Mouse (Mus musculus) MEL (cell line): ENCODE measurements at regions not wholly inside any gene's neighbourhood (a gene's known extent, or its start where the extent isn't known, plus 50 kb on each side); places are given as distances from the start of the nearest gene placed in this dataset.

Experiments
- DNase-seq: peaks from one replicate; pipeline ENCODE4 v3.0.0; 2011; ENCODE audit warnings: low read depth, low spot score
- H3K27ac ChIP-seq: 2 replicates; pipeline ENCODE4 v1.5.1; 2012; ENCODE audit warnings: low read depth, mild to moderate bottlenecking, control low read depth, low read length, moderate library complexity; ENCODE audit not compliant: control insufficient read depth
- H3K27me3 ChIP-seq, 2 experiments: fragments of 150-350 bp in 1 of 2; sonication (generic) in 1 of 2; 2 replicates each; pipeline ENCODE4 v1.6.1; 2012; ENCODE audit warnings: low read length in 2 of 2, mild to moderate bottlenecking in 2 of 2, improper control_type of control experiment in 1 of 2, moderate library complexity in 1 of 2; ENCODE audit not compliant: insufficient read depth in 2 of 2, control insufficient read depth in 1 of 2
- H3K36me3 ChIP-seq, 2 experiments: 2 replicates each; pipeline ENCODE4 v1.6.1; 2012 to 2014; ENCODE audit warnings: low read length in 2 of 2, improper control_type of control experiment in 1 of 2, inconsistent platforms in 1 of 2, mild to moderate bottlenecking in 1 of 2; ENCODE audit not compliant: insufficient read depth in 2 of 2, control insufficient read depth in 1 of 2
- H3K4me1 ChIP-seq, 2 experiments: fragments of 150-350 bp in 1 of 2; sonication (generic) in 1 of 2; 2 replicates each; pipeline ENCODE4 v1.6.1; 2012; ENCODE audit warnings: low read length in 2 of 2, improper control_type of control experiment in 1 of 2, mild to moderate bottlenecking in 1 of 2; ENCODE audit not compliant: insufficient read depth in 2 of 2, control insufficient read depth in 1 of 2
- H3K4me3 ChIP-seq, 2 experiments: fragments of 150-350 bp in 1 of 2; sonication (generic) in 1 of 2; 2 replicates each; pipeline ENCODE4 v1.5.1; 2012; ENCODE audit warnings: low read depth in 2 of 2, low read length in 2 of 2, mild to moderate bottlenecking in 2 of 2, moderate library complexity in 2 of 2, control low read depth in 1 of 2, improper control_type of control experiment in 1 of 2; ENCODE audit not compliant: control insufficient read depth in 1 of 2, insufficient read depth in 1 of 2
- H3K79me2 ChIP-seq: 2 replicates; pipeline ENCODE4 v1.6.1; 2012; ENCODE audit warnings: mild to moderate bottlenecking, low read length, moderate library complexity; ENCODE audit not compliant: control insufficient read depth, poor library complexity, insufficient read depth
- H3K9ac ChIP-seq: 2 replicates; pipeline ENCODE4 v1.6.1; 2012; ENCODE audit warnings: low read depth, mild to moderate bottlenecking, control low read depth, low read length, moderate library complexity; ENCODE audit not compliant: control insufficient read depth, poor library complexity, severe bottlenecking
- H3K9me3 ChIP-seq: fragments of 150-350 bp; sonication (generic); replicated peaks from 2 replicates; pipeline ENCODE4 v1.6.1; 2012; ENCODE audit warnings: mild to moderate bottlenecking, low read length, improper control_type of control experiment, moderate library complexity; ENCODE audit not compliant: insufficient read depth
- BHLHE40 ChIP-seq: IDR thresholded peaks from 2 replicates; pipeline ENCODE4 v1.6.1; 2012; ENCODE audit warnings: low read depth, mild to moderate bottlenecking, inconsistent platforms, low read length, improper control_type of control experiment, borderline replicate concordance
- CHD2 ChIP-seq: IDR thresholded peaks from 2 replicates; pipeline ENCODE4 v1.6.1; 2011; ENCODE audit warnings: low read length, improper control_type of control experiment
- CTCF ChIP-seq, 3 experiments: IDR thresholded peaks in 2 of 3; conservative IDR thresholded peaks in 1 of 3; 2 replicates each; pipeline ENCODE4 v1.5.1; 2011 to 2012; ENCODE audit warnings: low read length in 3 of 3, low read depth in 2 of 3, mild to moderate bottlenecking in 2 of 3, improper control_type of control experiment in 1 of 3, inconsistent platforms in 1 of 3, mixed read lengths in 1 of 3, moderate library complexity in 1 of 3; ENCODE audit not compliant: control insufficient read depth in 1 of 3, insufficient read depth in 1 of 3, poor library complexity in 1 of 3, severe bottlenecking in 1 of 3
- E2F4 ChIP-seq: IDR thresholded peaks from 2 replicates; pipeline ENCODE4 v1.6.1; 2011; ENCODE audit warnings: low read depth, low read length, improper control_type of control experiment, borderline replicate concordance
- ELF1 ChIP-seq: IDR thresholded peaks from 2 replicates; pipeline ENCODE4 v1.6.1; 2014; ENCODE audit warnings: low read depth, mild to moderate bottlenecking, inconsistent platforms, low read length, improper control_type of control experiment, moderate library complexity
- EP300 ChIP-seq, 2 experiments: IDR thresholded peaks; 2 replicates each; pipeline ENCODE4 v1.6.1; 2011; ENCODE audit warnings: improper control_type of control experiment in 2 of 2, low read length in 2 of 2, low read depth in 1 of 2, mild to moderate bottlenecking in 1 of 2
- KAT2A ChIP-seq: conservative IDR thresholded peaks from 2 replicates; pipeline ENCODE4 v1.6.1; 2012; ENCODE audit warnings: low read depth, low read length, improper control_type of control experiment, inconsistent platforms
- MAFK ChIP-seq: IDR thresholded peaks from 2 replicates; pipeline ENCODE4 v1.6.1; 2011; ENCODE audit warnings: low read depth, mild to moderate bottlenecking, low read length, improper control_type of control experiment, borderline replicate concordance
- MXI1 ChIP-seq: IDR thresholded peaks from 2 replicates; pipeline ENCODE4 v1.6.1; 2011; ENCODE audit warnings: mild to moderate bottlenecking, low read depth, low read length, improper control_type of control experiment
- TAL1 ChIP-seq: IDR thresholded peaks from 2 replicates; pipeline ENCODE4 v1.6.1; 2012; ENCODE audit warnings: mild to moderate bottlenecking, inconsistent platforms, low read length, moderate library complexity, mixed read lengths
- TBP ChIP-seq: IDR thresholded peaks from 2 replicates; pipeline ENCODE4 v1.8.0; 2011; ENCODE audit warnings: low read depth, low read length, improper control_type of control experiment
- UBTF ChIP-seq: IDR thresholded peaks from 2 replicates; pipeline ENCODE4 v1.6.1; 2012; ENCODE audit warnings: low read depth, mild to moderate bottlenecking, inconsistent platforms, low read length, improper control_type of control experiment, moderate library complexity, borderline replicate concordance; ENCODE audit not compliant: insufficient read depth
- ZC3H11A ChIP-seq: IDR thresholded peaks from 2 replicates; pipeline ENCODE4 v1.6.1; 2012; ENCODE audit warnings: low read depth, mild to moderate bottlenecking, inconsistent platforms, low read length, improper control_type of control experiment
- ZKSCAN1 ChIP-seq: IDR thresholded peaks from 2 replicates; pipeline ENCODE4 v1.6.1; 2012; ENCODE audit warnings: low read depth, mild to moderate bottlenecking, inconsistent platforms, low read length, improper control_type of control experiment, moderate library complexity
- ZMIZ1 ChIP-seq: IDR thresholded peaks from 2 replicates; pipeline ENCODE4 v1.6.1; 2012; ENCODE audit warnings: low read depth, mild to moderate bottlenecking, inconsistent platforms, low read length, improper control_type of control experiment, moderate library complexity
- ZNF384 ChIP-seq: IDR thresholded peaks from 2 replicates; pipeline ENCODE4 v1.6.1; 2012; ENCODE audit warnings: low read depth, mild to moderate bottlenecking, inconsistent platforms, low read length, improper control_type of control experiment

DNA sequence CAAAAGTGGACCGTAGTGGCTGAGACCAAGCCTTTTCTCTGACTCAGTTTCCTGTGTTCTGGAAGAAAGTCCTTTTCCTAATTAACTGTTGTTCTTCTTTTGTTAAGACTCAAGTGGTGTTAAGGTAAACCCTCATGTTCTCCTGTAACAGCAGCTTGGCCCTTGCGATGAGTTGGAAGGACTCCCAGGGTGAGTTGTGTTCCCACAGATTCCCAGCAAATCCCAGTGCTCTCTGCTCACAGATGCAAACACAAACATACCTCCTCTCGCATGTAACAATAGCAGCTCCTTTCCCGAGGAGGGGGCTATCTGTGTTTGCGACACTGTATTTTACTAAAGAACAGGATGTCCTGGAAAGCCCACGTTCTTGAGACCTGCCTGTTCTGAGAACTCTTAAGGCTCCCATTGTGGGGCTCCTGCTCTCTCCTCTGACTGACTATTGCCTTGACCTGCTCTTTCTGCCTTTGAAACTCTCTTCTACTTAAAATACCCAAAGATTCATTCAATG lies 158.8 kb upstream of the Tgfbr2 start:
- H3K27ac ChIP-seq, result no peak overlapping the region
- H3K9ac ChIP-seq, result no peak overlapping the region
- H3K4me1 ChIP-seq, result no peaks in the 10 kb centered on the region
- no peak overlapping the region for H3K4me3 ChIP-seq
- no peaks in the 10 kb centered on the region for H3K9me3 ChIP-seq
- H3K79me2 ChIP-seq, result no peaks in the 10 kb centered on the region
- TF ChIP-seq TBP, result no peak
- TF ChIP-seq ZC3H11A, result no peak
- no peak for TF ChIP-seq ZNF384
- TF ChIP-seq BHLHE40, result no peak
- no peak for TF ChIP-seq EP300 (IDR thresholded peaks at IDR 0.05; ENCODE audit: low read depth in 1 of 2, low read length in 2 of 2)
- no peak for TF ChIP-seq MXI1
- no peak for TF ChIP-seq CTCF (IDR thresholded peaks at IDR 0.05 in 2 of 3, conservative IDR thresholded peaks at IDR 0.05 in 1 of 3; ENCODE audit: control insufficient read depth in 1 of 3, insufficient read depth in 1 of 3, low read depth in 2 of 3, low read length in 3 of 3, poor library complexity in 1 of 3, severe bottlenecking in 1 of 3)
- H3K36me3 ChIP-seq, result no peaks in the 10 kb centered on the region
- no peaks in the 10 kb centered on the region for H3K27me3 ChIP-seq
- no peak for DNase-seq

DNA sequence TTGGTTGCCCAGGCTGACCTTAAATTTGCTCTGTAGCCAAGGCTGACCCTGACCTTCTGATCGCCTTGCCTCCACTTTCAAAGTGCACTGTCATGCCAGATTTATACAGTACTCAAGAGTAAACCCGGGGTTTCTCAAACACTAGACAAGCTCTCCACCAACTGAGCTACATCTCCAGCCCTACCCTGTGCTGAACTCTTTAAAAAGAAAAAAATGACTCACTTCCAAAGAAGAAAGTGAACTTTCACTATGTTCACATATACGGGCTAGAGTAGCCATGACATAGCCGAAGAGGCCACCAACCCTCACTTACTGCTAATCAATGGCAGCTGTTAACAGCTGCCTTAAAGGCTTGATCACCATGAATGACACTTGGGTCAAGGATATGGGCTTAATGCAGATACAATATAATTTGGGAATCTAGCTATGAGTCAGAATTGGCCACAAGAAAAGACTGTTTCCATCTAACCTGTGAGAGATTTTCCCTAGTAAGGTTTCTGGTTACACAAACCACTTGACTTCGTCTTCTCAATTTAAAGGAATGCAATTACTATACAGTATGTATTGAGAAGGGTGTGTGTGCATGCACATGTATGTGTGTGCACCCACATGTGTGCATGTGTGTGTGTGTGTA lies 157.4 kb upstream of the Tgfbr2 start:
- H3K4me3 ChIP-seq, result no peak overlapping the region
- H3K9ac ChIP-seq, result no peak overlapping the region
- no peaks in the 10 kb centered on the region for H3K36me3 ChIP-seq
- TF ChIP-seq ELF1, result no peak
- no peak for TF ChIP-seq ZMIZ1
- no peak for TF ChIP-seq MAFK
- H3K4me1 ChIP-seq, result no peaks in the 10 kb centered on the region
- H3K27me3 ChIP-seq, result no peaks in the 10 kb centered on the region
- no peaks in the 10 kb centered on the region for H3K79me2 ChIP-seq
- H3K27ac ChIP-seq, result no peak overlapping the region
- DNase-seq, result no peak
- H3K9me3 ChIP-seq, result no peaks in the 10 kb centered on the region

GRCm38 (mm10) chr9:116331406-116331805 lies 156.2 kb upstream of the Tgfbr2 start:
- Histone ChIP-seq H3K36me3 (no peaks in the 10 kb centered on the region), H3K79me2 (no peaks in the 10 kb centered on the region), H3K9me3 (no peaks in the 10 kb centered on the region), H3K9ac (no peak overlapping the region), H3K27me3 (no peaks in the 10 kb centered on the region), H3K27ac (no peak overlapping the region), H3K4me1 (no peaks in the 10 kb centered on the region), H3K4me3 (no peak overlapping the region)
- no peak for DNase-seq
- TF ChIP-seq CTCF (IDR thresholded peaks at IDR 0.05 in 2 of 3, conservative IDR thresholded peaks at IDR 0.05 in 1 of 3; ENCODE audit: control insufficient read depth in 1 of 3, insufficient read depth in 1 of 3, low read depth in 2 of 3, low read length in 3 of 3, poor library complexity in 1 of 3, severe bottlenecking in 1 of 3), result no peak
- no peak for TF ChIP-seq CHD2
- no peak for TF ChIP-seq KAT2A
- TF ChIP-seq E2F4, result no peak
- no peak for TF ChIP-seq UBTF
- TF ChIP-seq TAL1, result no peak
- no peak for TF ChIP-seq EP300 (IDR thresholded peaks at IDR 0.05; ENCODE audit: low read depth in 1 of 2, low read length in 2 of 2)
- no peak for TF ChIP-seq ZKSCAN1
